Mouse (Mus musculus) myocyte (in vitro differentiated cells): ENCODE measurements around the gene Rnf34.

Experiments used
- CEBPB ChIP-seq: IDR thresholded peaks from 2 replicates; pipeline ENCODE4 v1.6.1; 2011; ENCODE audit warnings: mild to moderate bottlenecking, moderate library complexity; ENCODE audit not compliant: poor library complexity, insufficient read depth, severe bottlenecking
- E2F4 ChIP-seq: IDR thresholded peaks from one replicate; pipeline ENCODE4 v1.6.1; 2011; ENCODE audit warnings: mild to moderate bottlenecking, control low read depth, moderate library complexity; ENCODE audit not compliant: insufficient read depth
- MAX ChIP-seq: IDR thresholded peaks from one replicate; pipeline ENCODE4 v1.6.1; 2011; ENCODE audit warnings: low read depth, mild to moderate bottlenecking, control low read depth
- MYOD1 ChIP-seq, 3 experiments: IDR thresholded peaks; one replicate each; pipeline ENCODE4 v1.6.1; 2011; ENCODE audit warnings: control low read depth in 2 of 3, low read depth in 2 of 3, mild to moderate bottlenecking in 2 of 3, moderate library complexity in 1 of 3; ENCODE audit not compliant: insufficient read length in 2 of 3, control insufficient read depth in 1 of 3
- POLR2A ChIP-seq: IDR thresholded peaks from one replicate; pipeline ENCODE4 v1.6.1; 2011; ENCODE audit warnings: low read depth, mild to moderate bottlenecking, control low read depth, moderate library complexity; ENCODE audit not compliant: insufficient read length
- TCF12 ChIP-seq: IDR thresholded peaks from one replicate; pipeline ENCODE4 v1.6.1; 2011; ENCODE audit warnings: mild to moderate bottlenecking, control low read depth; ENCODE audit not compliant: poor library complexity, insufficient read depth, severe bottlenecking
- USF1 ChIP-seq: IDR thresholded peaks from one replicate; pipeline ENCODE4 v1.6.1; 2011; ENCODE audit warnings: low read depth, mild to moderate bottlenecking, control low read depth, moderate library complexity

DNA sequence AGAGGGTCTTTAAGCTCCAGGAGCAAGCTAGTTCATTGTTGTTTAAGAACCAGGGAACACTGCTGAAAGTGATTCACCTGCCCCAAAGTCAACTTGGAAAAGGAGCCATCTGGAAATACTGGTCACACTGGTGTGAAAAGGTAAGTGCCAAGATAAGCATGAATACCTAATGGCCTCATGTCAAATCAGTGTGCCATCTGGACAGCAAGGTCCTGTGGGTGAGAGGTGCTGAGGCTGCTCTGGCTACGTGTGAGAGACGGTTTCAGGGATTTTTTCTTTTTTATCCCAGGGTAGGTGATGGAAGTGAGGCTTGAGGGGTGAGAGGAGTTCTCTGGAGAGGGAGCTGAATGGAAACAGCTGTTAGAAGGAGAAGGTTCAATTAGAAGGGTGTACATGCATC, 23.7 kb downstream of the Rnf34 start:
- TF ChIP-seq POLR2A, result no peak
- no peak for TF ChIP-seq TCF12
- TF ChIP-seq MYOD1 (IDR thresholded peaks at IDR 0.05; ENCODE audit: control insufficient read depth in 1 of 3, insufficient read length in 2 of 3, low read depth in 2 of 3), result no peak
- TF ChIP-seq MAX, result no peak
- no peak for TF ChIP-seq USF1
- TF ChIP-seq CEBPB, result no peak
- TF ChIP-seq E2F4, result no peak
